Mouse (Mus musculus): ENCODE measurements around the gene Cmpk2.

- TF ChIP-seq POLR2A (IDR thresholded peaks at IDR 0.05; ENCODE audit: extremely low read depth, insufficient read depth, low read length) (no peak), CTCF (IDR thresholded peaks at IDR 0.05; ENCODE audit: extremely low read depth, insufficient read depth, low read length) (no peak)
Measured at GRCm38 (mm10) chr12:26489942-26490341, 20.9 kb downstream of the Cmpk2 start.
